Mouse (Mus musculus): ENCODE results near the gene Ptges2. TPM values are rescaled to one million over a fixed set of nuclear protein-coding genes. Genes with fewer than 3 reads are reported as not detected.
A peak's percentile ranks its signal among the peaks of the same experiment; 100 is the strongest.

The Ptges2 gene
- total and polyA plus RNA-seq, 3 experiments, result 17.1 to 21.3 (median 20.3) TPM

- dilution Hi-C loops (cut with MboI; ENCODE audit: extremely low pct_ligation_motif_present, extremely low pct_unique_long_range_greater_than_20kb, low sequenced_read_pairs), result no loop called here
- in situ Hi-C loops (cut with MboI; ENCODE audit: low pct_ligation_motif_present, low pct_unique_long_range_greater_than_20kb, low sequenced_read_pairs), result loop anchor here (5.0 kb wide), 1 partner anchor 83 kb away; no protein-coding TSS in a partner anchor
- no peak overlapping the region for H3K4me2 ChIP-seq (ENCODE audit: insufficient read depth, low read depth, poor library complexity, severe bottlenecking)
- H3K27me3 ChIP-seq (replicated peaks), result no peaks in the 10 kb centered on the region
- no peaks in the 10 kb centered on the region for H3K4me1 ChIP-seq (ENCODE audit: control insufficient read depth in 1 of 2, insufficient read depth in 2 of 2)
- H3K27ac ChIP-seq (ENCODE audit: insufficient read depth, low read depth), result no peak overlapping the region
- no peak for TF ChIP-seq ZMIZ1 (IDR thresholded peaks at IDR 0.05; ENCODE audit: low read depth, low read length)
- TF ChIP-seq SMC3 (IDR thresholded peaks at IDR 0.05; ENCODE audit: low read depth, low read length), result peak; percentile 100
- no peak for TF ChIP-seq JUN (IDR thresholded peaks at IDR 0.05; ENCODE audit: insufficient read depth, low read depth, low read length)
- no peak for TF ChIP-seq E2F4 (IDR thresholded peaks at IDR 0.05; ENCODE audit: insufficient replicate concordance, low read depth, low read length)
- TF ChIP-seq IRF4 (IDR thresholded peaks at IDR 0.05; ENCODE audit: low read depth, low read length), result peak; percentile 56; the same call in 1 of the 2 replicates
- peak; percentile 87; the same call in 1 of the 2 replicates for TF ChIP-seq NELFE (IDR thresholded peaks at IDR 0.05; ENCODE audit: low read depth, low read length)
- peak; percentile 99 to 100 for TF ChIP-seq CTCF (conservative IDR thresholded peaks at IDR 0.05 in 1 of 2, IDR thresholded peaks at IDR 0.05 in 1 of 2; ENCODE audit: low read depth in 2 of 2, low read length in 2 of 2)
- TF ChIP-seq MAFK (IDR thresholded peaks at IDR 0.05; ENCODE audit: insufficient replicate concordance, low read length), result no peak
- TF ChIP-seq MAX (IDR thresholded peaks at IDR 0.05; ENCODE audit: low read length), result peak; percentile 12; the same call in 1 of the 2 replicates
- no peak for TF ChIP-seq USF1 (IDR thresholded peaks at IDR 0.05; ENCODE audit: low read depth, low read length)
- TF ChIP-seq MEF2A (IDR thresholded peaks at IDR 0.05; ENCODE audit: borderline replicate concordance, low read depth, low read length), result 0 out of 2 replicates have a peak, but pooled peaks have one; percentile 30
- TF ChIP-seq EP300 (IDR thresholded peaks at IDR 0.05; ENCODE audit: low read length), result no peak
- no peak for TF ChIP-seq POLR2AphosphoS2 (IDR thresholded peaks at IDR 0.05; ENCODE audit: low read depth, low read length)
- no peak for TF ChIP-seq CHD1 (IDR thresholded peaks at IDR 0.05; ENCODE audit: low read depth, low read length)
- no peak for TF ChIP-seq ZKSCAN1 (IDR thresholded peaks at IDR 0.05; ENCODE audit: borderline replicate concordance, low read depth, low read length)
- TF ChIP-seq ZC3H11A (IDR thresholded peaks at IDR 0.05; ENCODE audit: low read depth, low read length), result peak; percentile 84
- no peak for TF ChIP-seq TBP (conservative IDR thresholded peaks at IDR 0.05; ENCODE audit: low read depth, low read length)
- TF ChIP-seq ELF1 (IDR thresholded peaks at IDR 0.05; ENCODE audit: low read depth, low read length), result 0 out of 2 replicates have a peak, but pooled peaks have one; percentile 30
- TF ChIP-seq MAZ (IDR thresholded peaks at IDR 0.05; ENCODE audit: low read depth, low read length), result no peak
- TF ChIP-seq KAT2A (IDR thresholded peaks at IDR 0.05; ENCODE audit: insufficient replicate concordance, low read length), result no peak
- no peak for TF ChIP-seq USF2 (conservative IDR thresholded peaks at IDR 0.05; ENCODE audit: low read depth, low read length)
- no peak for TF ChIP-seq RCOR1 (conservative IDR thresholded peaks at IDR 0.05; ENCODE audit: low read depth, low read length)
- no peak for TF ChIP-seq CHD2 (IDR thresholded peaks at IDR 0.05; ENCODE audit: low read length)
- peak; percentile 45 for TF ChIP-seq HCFC1 (IDR thresholded peaks at IDR 0.05; ENCODE audit: low read depth, low read length)
- TF ChIP-seq UBTF (IDR thresholded peaks at IDR 0.05; ENCODE audit: low read depth, low read length), result no peak
- no peak for TF ChIP-seq GABPA (IDR thresholded peaks at IDR 0.05; ENCODE audit: insufficient replicate concordance, low read depth, low read length)
- peak; percentile 31; the same call in 1 of the 2 replicates for TF ChIP-seq NRF1 (IDR thresholded peaks at IDR 0.05; ENCODE audit: low read depth, low read length)
- TF ChIP-seq SIN3A (IDR thresholded peaks at IDR 0.05; ENCODE audit: low read length), result 0 out of 2 replicates have a peak, but pooled peaks have one; percentile 30
- TF ChIP-seq RAD21 (IDR thresholded peaks at IDR 0.05; ENCODE audit: low read depth, low read length), result peak; percentile 87
- TF ChIP-seq ETS1 (conservative IDR thresholded peaks at IDR 0.05; ENCODE audit: low read depth, low read length), result no peak
- TF ChIP-seq JUND (conservative IDR thresholded peaks at IDR 0.05; ENCODE audit: low read depth, low read length), result peak; percentile 53
- TF ChIP-seq BHLHE40 (IDR thresholded peaks at IDR 0.05; ENCODE audit: low read depth, low read length), result peak; percentile 41
- 0 out of 2 replicates have a peak, but pooled peaks have one; percentile 68 for TF ChIP-seq MYC (IDR thresholded peaks at IDR 0.05; ENCODE audit: low read depth, low read length)
- TF ChIP-seq POLR2A (IDR thresholded peaks at IDR 0.05; ENCODE audit: low read depth, low read length), result no peak
- 0 out of 2 replicates have a peak, but pooled peaks have one; percentile 41 for TF ChIP-seq TCF12 (IDR thresholded peaks at IDR 0.05; ENCODE audit: low read depth, low read length)
- no peak for TF ChIP-seq MXI1 (IDR thresholded peaks at IDR 0.05; ENCODE audit: low read depth, low read length)
- no peak for TF ChIP-seq PAX5 (IDR thresholded peaks at IDR 0.05; ENCODE audit: low read length)
- TF ChIP-seq ZNF384 (IDR thresholded peaks at IDR 0.05; ENCODE audit: low read depth, low read length), result peak; percentile 22; the same call in 1 of the 2 replicates
- H3K9me3 ChIP-seq (replicated peaks; ENCODE audit: low read length), result no peaks in the 10 kb centered on the region
- H3K9ac ChIP-seq (ENCODE audit: insufficient read depth, low read depth), result no peak overlapping the region
- no peaks in the 10 kb centered on the region for H3K79me2 ChIP-seq (replicated peaks; ENCODE audit: control insufficient read depth, extremely low read depth, insufficient read depth, poor library complexity, severe bottlenecking)
- peak; percentile 98 for DNase-seq (ENCODE audit: extremely low read depth)
- H3K36me3 ChIP-seq (replicated peaks in 1 of 2; ENCODE audit: control insufficient read depth in 1 of 2, insufficient read depth in 1 of 2, low read length in 1 of 2), result peaks cover 23 to 40% of the 10 kb centered on the region in 2 experiments
- H3K4me3 ChIP-seq (replicated peaks in 1 of 3; ENCODE audit: low read depth in 2 of 3, low read length in 2 of 3, poor library complexity in 1 of 3), result no peak overlapping the region
Observed at GRCm38 (mm10) chr2:32404663-32405062, 9.0 kb downstream of the Ptges2 start.
